In genomic region chr12:65119451-65119850, GRCm38 (mm10) we compare ENCODE assay signal across 27 mouse cellular contexts. TPM values are rescaled to one million over a fixed set of nuclear protein-coding genes. Genes with fewer than 3 reads are reported as not detected.
A peak's percentile ranks its signal among the peaks of the same experiment; 100 is the strongest.
DNase-seq lines count a peak whose midpoint lies in the region; ATAC-seq and TF ChIP-seq lines count a peak whose summit lies in the region.
"Had no signal": no experiment of that assay in that cellular context is flagged by ENCODE, and none has a peak within 500 bp of the region (broad histone marks: within the 10 kb centered on the region; RNA-seq: fewer than 3 reads in every experiment).

No protein-coding gene starts in this region.

- ATAC-seq in intestine, postnatal 0 days: no peak
- ATAC-seq: activated CD4-positive, CD25-positive, alpha-beta regulatory T cell, adult 4 months; CD4-positive, CD25-positive, alpha-beta regulatory T cell, adult 4 months; Patski had no signal

- no peak for TF ChIP-seq CTCF in ES-Bruce4 (IDR thresholded peaks at IDR 0.05; ENCODE audit: low read depth, low read length)
- no peak for TF ChIP-seq CTCF in intestine, postnatal 0 days (IDR thresholded peaks at IDR 0.05; ENCODE audit: low read depth)

- peaks cover 38% of the 10 kb centered on the region for H3K36me3 ChIP-seq in ES-Bruce4 (ENCODE audit: control insufficient read depth, insufficient read depth, low read length, poor library complexity, severe bottlenecking)
- peaks cover 31% of the 10 kb centered on the region for H3K36me3 ChIP-seq in intestine, postnatal 0 days (ENCODE audit: control insufficient read depth, insufficient read depth)

- no peaks in the 10 kb centered on the region for H3K27me3 ChIP-seq in ES-Bruce4 (ENCODE audit: control insufficient read depth, insufficient read depth, low read length, poor library complexity, severe bottlenecking)
- no peaks in the 10 kb centered on the region for H3K27me3 ChIP-seq in intestine, postnatal 0 days (replicated peaks; ENCODE audit: control insufficient read depth, insufficient read depth, low read length)
- H3K27me3 ChIP-seq: CH12.LX, Patski had no signal

- no peak overlapping the region for H3K4me2 ChIP-seq in intestine, postnatal 0 days (replicated peaks; ENCODE audit: low read depth)

- DNase-seq in ES-CJ7 (ENCODE audit: low read depth, low spot score): peak; percentile 35
- peak; percentile 81 for DNase-seq in R1 (ENCODE audit: low read depth, low spot score)
- peak; percentile 72 for DNase-seq in ZHBTc4 (ENCODE audit: low read depth, low spot score)
- no peak for DNase-seq in adrenal gland, adult (ENCODE audit: inconsistent age in 2 of 2, low spot score in 1 of 2)
- no peak for DNase-seq in right cerebral cortex, adult 18-20 months
- no peak for DNase-seq in spleen, postnatal 4 days (ENCODE audit: low spot score in 2 of 2)
- DNase-seq: adrenal gland, adult 2 months; adrenal gland, adult 8-10 months; adrenal gland, postnatal 10 days; adrenal gland, postnatal 14 days; adrenal gland, postnatal 25 days; adrenal gland, postnatal 36 days; B cell, adult 2 months; cerebellum, adult 11 months; cerebellum, adult 11-12 months; cerebellum, adult 18-20 months; cerebellum, adult 2 months; cerebellum, adult 8-10 months; cerebellum, adult 9-10 months; cerebellum, adult 9-11 months had no signal

- no peak for TF ChIP-seq POLR2A in ES-Bruce4 (IDR thresholded peaks at IDR 0.05; ENCODE audit: insufficient read depth, low read length)

- no peaks in the 10 kb centered on the region for H3K4me1 ChIP-seq in ES-Bruce4 (ENCODE audit: control insufficient read depth, insufficient read depth, low read length)
- H3K4me1 ChIP-seq in intestine, postnatal 0 days (replicated peaks; ENCODE audit: control insufficient read depth, insufficient read depth, low read length): no peaks in the 10 kb centered on the region

- peaks cover 2% of the 10 kb centered on the region; the same call in 1 of the 2 replicates for H3K9me3 ChIP-seq in ES-Bruce4 (replicated peaks; ENCODE audit: control insufficient read depth, insufficient read depth, low read length, poor library complexity, severe bottlenecking)
- no peaks in the 10 kb centered on the region for H3K9me3 ChIP-seq in intestine, postnatal 0 days (ENCODE audit: control insufficient read depth)
- H3K9me3 ChIP-seq: G1E had no signal

- TF ChIP-seq EP300 in ES-Bruce4 (IDR thresholded peaks at IDR 0.05; ENCODE audit: insufficient read depth, low read depth, low read length): no peak

- peak overlapping the region; percentile 48 for H3K27ac ChIP-seq in ES-Bruce4 (ENCODE audit: insufficient read depth, low read length)
- no peak overlapping the region for H3K27ac ChIP-seq in intestine, postnatal 0 days (ENCODE audit: low read depth, low read length)

- H3K4me3 ChIP-seq in ES-Bruce4 (ENCODE audit: low read depth, low read length): no peak overlapping the region
- no peak overlapping the region for H3K4me3 ChIP-seq in intestine, postnatal 0 days (ENCODE audit: low read depth, low read length)

- H3K9ac ChIP-seq in ES-Bruce4 (ENCODE audit: low read depth, poor library complexity, severe bottlenecking): no peak overlapping the region
- no peak overlapping the region for H3K9ac ChIP-seq in intestine, postnatal 0 days (ENCODE audit: low read depth, low read length)

- 93% methylated on average over 5 of the region's 5 CpGs for WGBS in intestine, postnatal 0 days

RNA-seq across cellular contexts. Expression of gene Fancm, which starts 44.0 kb away (rescaled TPM):
- polyA plus RNA-seq in ES-Bruce4 (2011; ENCODE audit: insufficient read depth, insufficient read length, low read depth, missing spikeins): 56.1 and 59.7 TPM in 2 replicates
- 2.1 and 2.9 TPM in 2 replicates for polyA plus RNA-seq in intestine, postnatal 0 days (2015; fragmentation: Nextera tagmentation; extraction: Ambion mirVana)

RNA-seq across cellular contexts. Expression of gene Fkbp3, which starts 45.6 kb away (rescaled TPM):
- polyA plus RNA-seq in ES-Bruce4 (2011; ENCODE audit: insufficient read depth, insufficient read length, low read depth, missing spikeins): 918 and 983 TPM in 2 replicates
- polyA plus RNA-seq in intestine, postnatal 0 days (2015; fragmentation: Nextera tagmentation; extraction: Ambion mirVana): 143 and 146 TPM in 2 replicates

RNA-seq across cellular contexts. Expression of gene Mis18bp1, which starts 53.0 kb away (rescaled TPM):
- 109 and 112 TPM in 2 replicates for polyA plus RNA-seq in ES-Bruce4 (2011; ENCODE audit: insufficient read depth, insufficient read length, low read depth, missing spikeins)
- 10.9 and 11.3 TPM in 2 replicates for polyA plus RNA-seq in intestine, postnatal 0 days (2015; fragmentation: Nextera tagmentation; extraction: Ambion mirVana)

Comparison
In these comparisons a context has a peak if more than half of its experiments do, and no peak if none do; other contexts are left out.
1. DNase-seq: peak in ES-CJ7 (single experiment), R1 (single experiment) and ZHBTc4 (single experiment); none in adrenal gland, adult (0 of 2), right cerebral cortex, adult 18-20 months (single experiment) and spleen, postnatal 4 days (0 of 2).
2. RNA of gene Fancm, which starts 44.0 kb away (polyA plus RNA-seq): 56.1 to 59.7 TPM in ES-Bruce4; 2.1 to 2.9 TPM in intestine, postnatal 0 days; every median in the first group is over 10 times any median in the second.